Mouse (Mus musculus): ENCODE data around the gene Gtf2f2. TPM values are rescaled to one million over a fixed set of nuclear protein-coding genes. Genes with fewer than 3 reads are reported as not detected.

Gene Gtf2f2
- 40.3 and 40.4 TPM in 2 replicates for polyA plus RNA-seq (2015; fragmentation: Nextera tagmentation; extraction: Ambion mirVana)

- no peaks in the 10 kb centered on the region for H3K9me3 ChIP-seq (replicated peaks; ENCODE audit: low read length)
- 0 out of 2 replicates have a peak, but pooled peaks cover 9% of the 10 kb centered on the region for H3K4me1 ChIP-seq (replicated peaks; ENCODE audit: insufficient read depth, low read length)
- under 1% methylated on average over 67 of the region's 67 CpGs for WGBS
- peak within 1 kb of the TSS; percentile 73 for H3K9ac ChIP-seq (ENCODE audit: low read depth, low read length)
- H3K4me3 ChIP-seq (replicated peaks; ENCODE audit: low read depth, low read length) = peak within 1 kb of the TSS; percentile 74
- H3K27me3 ChIP-seq (ENCODE audit: insufficient read depth, low read length) = no peaks in the 10 kb centered on the region
- peak within 1 kb of the TSS; percentile 88 for H3K27ac ChIP-seq
- H3K36me3 ChIP-seq (ENCODE audit: insufficient read depth, low read length) = no peaks in the 10 kb centered on the region
- ATAC-seq (replicated peaks; ENCODE audit: low FRiP score, low read depth) (peak; percentile 91), DNase-seq (ENCODE audit: low spot score) (peak; percentile 97)
- no peak for TF ChIP-seq CTCF (IDR thresholded peaks at IDR 0.05; ENCODE audit: low read depth)
- peak within 1 kb of the TSS; percentile 67 for H3K4me2 ChIP-seq (ENCODE audit: low read length)
These were observed at the start of gene Gtf2f2 for GRCm38 (mm10) chr14:76010102-76011061. Gene Gtf2f2 (minus strand): TSS chr14:76010865.

- 80% methylated on average over 5 of the region's 5 CpGs for WGBS
These were observed 48.8 kb upstream of the Gtf2f2 start for GRCm38 (mm10) chr14:76059441-76059840.

GRCm38 (mm10) chr14:76053726-76054125, 43.1 kb upstream of the Gtf2f2 start:
- Histone ChIP-seq H3K27me3 (ENCODE audit: insufficient read depth, low read length) (no peaks in the 10 kb centered on the region), H3K4me3 (replicated peaks; ENCODE audit: low read depth, low read length) (no peak overlapping the region), H3K9me3 (replicated peaks; ENCODE audit: low read length) (no peaks in the 10 kb centered on the region), H3K9ac (ENCODE audit: low read depth, low read length) (no peak overlapping the region), H3K4me1 (replicated peaks; ENCODE audit: insufficient read depth, low read length) (no peaks in the 10 kb centered on the region), H3K4me2 (ENCODE audit: low read length) (no peak overlapping the region), H3K36me3 (ENCODE audit: insufficient read depth, low read length) (no peaks in the 10 kb centered on the region), H3K27ac (0 out of 2 replicates have a peak overlapping the region, but pooled peaks have one; percentile 62)
- no peak for TF ChIP-seq CTCF (IDR thresholded peaks at IDR 0.05; ENCODE audit: low read depth)
- ATAC-seq (replicated peaks; ENCODE audit: low FRiP score, low read depth) (no peak), DNase-seq (ENCODE audit: low spot score) (peak; percentile 81)
- WGBS = 52% methylated on average over 11 of the region's 11 CpGs

More at GRCm38 (mm10) chr14:76059441-76059840, 48.8 kb upstream of the Gtf2f2 start:
- Histone ChIP-seq H3K9me3 (replicated peaks; ENCODE audit: low read length) (no peaks in the 10 kb centered on the region), H3K4me2 (ENCODE audit: low read length) (no peak overlapping the region), H3K27me3 (ENCODE audit: insufficient read depth, low read length) (no peaks in the 10 kb centered on the region), H3K36me3 (ENCODE audit: insufficient read depth, low read length) (no peaks in the 10 kb centered on the region), H3K27ac (no peak overlapping the region), H3K4me1 (replicated peaks; ENCODE audit: insufficient read depth, low read length) (no peaks in the 10 kb centered on the region), H3K9ac (ENCODE audit: low read depth, low read length) (no peak overlapping the region), H3K4me3 (replicated peaks; ENCODE audit: low read depth, low read length) (no peak overlapping the region)
- DNase-seq (ENCODE audit: low spot score) (no peak), ATAC-seq (replicated peaks; ENCODE audit: low FRiP score, low read depth) (no peak)
- no peak for TF ChIP-seq CTCF (IDR thresholded peaks at IDR 0.05; ENCODE audit: low read depth)

- Histone ChIP-seq H3K4me1 (replicated peaks; ENCODE audit: insufficient read depth, low read length) (no peaks in the 10 kb centered on the region), H3K27ac (no peak overlapping the region), H3K4me3 (replicated peaks; ENCODE audit: low read depth, low read length) (no peak overlapping the region), H3K27me3 (ENCODE audit: insufficient read depth, low read length) (no peaks in the 10 kb centered on the region), H3K9ac (ENCODE audit: low read depth, low read length) (no peak overlapping the region), H3K36me3 (ENCODE audit: insufficient read depth, low read length) (no peaks in the 10 kb centered on the region), H3K9me3 (replicated peaks; ENCODE audit: low read length) (no peaks in the 10 kb centered on the region), H3K4me2 (ENCODE audit: low read length) (no peak overlapping the region)
- WGBS = 66% methylated on average over 7 of the region's 7 CpGs
- no peak for ATAC-seq (replicated peaks; ENCODE audit: low FRiP score, low read depth)
- no peak for TF ChIP-seq CTCF (IDR thresholded peaks at IDR 0.05; ENCODE audit: low read depth)
- no peak for DNase-seq (ENCODE audit: low spot score)
These were observed 41.3 kb upstream of the Gtf2f2 start for GRCm38 (mm10) chr14:76051966-76052365.

GRCm38 (mm10) chr14:76045767-76046166, 35.1 kb upstream of the Gtf2f2 start:
- no peak for TF ChIP-seq CTCF (IDR thresholded peaks at IDR 0.05; ENCODE audit: low read depth)
- DNase-seq (ENCODE audit: low spot score) (no peak), ATAC-seq (replicated peaks; ENCODE audit: low FRiP score, low read depth) (no peak)
- no peak overlapping the region for H3K27ac ChIP-seq
- H3K9ac ChIP-seq (ENCODE audit: low read depth, low read length) = no peak overlapping the region
- H3K9me3 ChIP-seq (replicated peaks; ENCODE audit: low read length) = no peaks in the 10 kb centered on the region
- no peaks in the 10 kb centered on the region for H3K36me3 ChIP-seq (ENCODE audit: insufficient read depth, low read length)
- H3K4me1 ChIP-seq (replicated peaks; ENCODE audit: insufficient read depth, low read length) = peaks cover 3% of the 10 kb centered on the region; the same call in 1 of the 2 replicates
- H3K27me3 ChIP-seq (ENCODE audit: insufficient read depth, low read length) = no peaks in the 10 kb centered on the region
- WGBS = 57% methylated on average over 1 of the region's 1 CpGs
- H3K4me3 ChIP-seq (replicated peaks; ENCODE audit: low read depth, low read length) = no peak overlapping the region
- no peak overlapping the region for H3K4me2 ChIP-seq (ENCODE audit: low read length)

GRCm38 (mm10) chr14:76044164-76044557, 33.5 kb upstream of the Gtf2f2 start:
- WGBS = 33% methylated on average over 3 of the region's 3 CpGs
- H3K4me3 ChIP-seq (replicated peaks; ENCODE audit: low read depth, low read length) = no peak overlapping the region
- ATAC-seq (replicated peaks; ENCODE audit: low FRiP score, low read depth) = peak; percentile 52; the same call in 1 of the 2 replicates

More at GRCm38 (mm10) chr14:76044164-76044557, 33.5 kb upstream of the Gtf2f2 start:
- H3K4me2 ChIP-seq (ENCODE audit: low read length) = no peak overlapping the region
- H3K9me3 ChIP-seq (replicated peaks; ENCODE audit: low read length) = no peaks in the 10 kb centered on the region
- no peak overlapping the region for H3K9ac ChIP-seq (ENCODE audit: low read depth, low read length)
- no peak for TF ChIP-seq CTCF (IDR thresholded peaks at IDR 0.05; ENCODE audit: low read depth)
- no peaks in the 10 kb centered on the region for H3K27me3 ChIP-seq (ENCODE audit: insufficient read depth, low read length)
- DNase-seq (ENCODE audit: low spot score) = peak; percentile 54
- no peak overlapping the region for H3K27ac ChIP-seq
- no peaks in the 10 kb centered on the region for H3K36me3 ChIP-seq (ENCODE audit: insufficient read depth, low read length)
- H3K4me1 ChIP-seq (replicated peaks; ENCODE audit: insufficient read depth, low read length) = peaks cover 3% of the 10 kb centered on the region; the same call in 1 of the 2 replicates

All from kidney, postnatal 0 days (tissue).